Mouse (Mus musculus): ENCODE measurements at regions not wholly inside any gene's neighbourhood (a gene's known extent, or its start where the extent isn't known, plus 50 kb on each side); places are given as distances from the start of the nearest gene placed in this dataset.
A peak's percentile ranks its signal among the peaks of the same experiment; 100 is the strongest.

DNA sequence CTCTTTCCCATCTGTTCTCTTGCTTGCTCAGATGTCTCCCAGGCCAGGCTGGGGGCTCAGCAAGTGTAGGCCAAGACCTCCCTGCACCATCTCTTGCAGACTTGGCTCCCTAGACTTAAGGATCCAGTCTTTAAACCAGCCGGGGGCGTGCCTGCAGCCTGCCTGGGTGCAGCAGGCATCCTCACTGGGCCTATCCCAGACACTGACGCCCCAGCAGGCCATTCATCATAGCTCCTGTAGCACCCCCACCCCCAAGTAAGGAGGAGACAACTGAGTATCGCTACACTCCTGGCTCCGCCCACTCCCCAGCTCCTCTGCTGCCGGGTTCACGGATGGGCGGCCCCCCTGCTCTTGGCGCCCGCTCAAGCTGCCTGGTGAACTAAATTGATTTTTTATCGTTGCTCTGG, 160.2 kb downstream of the Gm26897 start:
- peak; percentile 33 to 48 for DNase-seq (ENCODE audit: low spot score in 2 of 2)

DNA sequence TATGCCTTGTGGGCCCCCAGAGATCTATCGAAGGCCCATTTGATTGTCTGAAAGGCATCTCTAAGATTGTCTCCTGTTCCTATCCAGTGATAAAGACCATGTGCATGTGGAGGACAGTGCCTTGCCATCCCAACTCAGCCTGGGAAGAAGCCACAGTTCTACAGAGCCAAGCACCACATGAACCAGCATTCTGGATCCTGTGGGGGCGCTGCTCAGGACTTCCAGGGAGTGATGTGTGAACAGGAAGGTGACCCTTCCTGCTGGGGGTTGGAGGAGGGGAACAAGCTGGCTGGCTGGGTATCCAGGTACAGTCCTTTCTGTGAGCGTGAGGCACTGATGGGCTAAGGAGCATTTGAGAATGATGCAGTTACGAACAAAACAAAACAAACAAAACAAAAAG, 163.8 kb downstream of the Gm26897 start:
- DNase-seq (ENCODE audit: low spot score in 2 of 2) = no peak

DNA sequence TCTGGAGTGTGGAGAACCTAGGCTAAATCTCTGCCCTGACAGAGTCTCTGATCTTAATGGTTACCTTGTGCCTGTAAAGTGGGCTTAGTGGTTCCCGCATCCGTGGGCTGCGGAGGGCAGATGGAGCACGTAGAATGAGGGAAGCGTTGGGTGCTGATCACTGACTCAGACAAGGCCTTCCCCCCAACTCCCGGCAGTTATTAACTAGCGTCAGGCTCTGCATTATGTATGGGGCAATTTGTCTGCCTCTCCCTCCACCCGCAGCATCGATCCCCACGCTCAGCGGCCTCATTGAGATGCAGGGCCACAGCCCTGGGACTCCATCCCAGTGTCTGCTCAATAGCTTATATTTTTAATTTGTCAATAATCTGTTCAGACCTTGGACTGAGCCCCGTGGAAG, 164.8 kb downstream of the Gm26897 start:
- DNase-seq (ENCODE audit: low spot score in 2 of 2) = no peak

DNA sequence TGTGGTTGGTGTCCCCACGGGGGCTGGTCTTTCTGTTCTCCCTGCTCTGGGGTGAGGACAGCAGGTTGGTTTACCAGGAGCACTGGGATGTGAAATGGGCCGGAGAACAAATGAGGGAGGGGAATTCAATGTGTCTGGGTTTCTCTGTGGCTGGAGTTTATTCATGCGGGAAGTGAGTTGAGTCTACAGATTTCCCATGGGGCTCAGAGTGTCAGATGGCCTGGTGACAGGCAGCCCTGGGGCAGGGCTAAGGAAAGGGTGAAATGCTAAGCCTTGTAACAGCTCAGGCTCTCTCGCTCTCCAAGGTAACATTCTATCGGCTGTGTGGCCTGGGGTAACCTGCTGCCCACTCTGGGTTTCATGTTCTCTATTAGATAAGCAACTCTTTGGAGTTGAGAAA, 167.5 kb downstream of the Gm26897 start:
- no peak for DNase-seq (ENCODE audit: low spot score in 2 of 2)

DNA sequence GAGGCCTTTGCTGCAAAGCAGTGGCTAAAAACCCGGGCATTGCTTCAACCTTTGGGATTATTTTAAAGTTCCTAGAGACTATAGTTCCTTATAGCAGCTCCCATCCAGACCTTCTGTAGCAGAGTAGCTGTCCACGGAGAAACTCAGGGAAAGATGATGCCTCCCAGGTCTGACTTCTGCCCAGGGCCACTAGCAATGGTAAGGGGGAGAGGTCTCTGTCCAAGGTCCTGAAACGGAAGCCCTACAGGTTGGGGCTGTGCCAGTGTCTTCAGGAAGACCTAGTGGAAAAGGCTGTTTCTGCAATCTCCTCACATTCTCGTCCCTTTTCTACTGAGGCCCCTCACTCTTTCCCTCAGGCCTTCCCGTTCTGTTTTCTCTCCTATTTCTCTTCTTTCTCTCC, 168.0 kb downstream of the Gm26897 start:
- no peak for DNase-seq (ENCODE audit: low spot score in 2 of 2)

DNA sequence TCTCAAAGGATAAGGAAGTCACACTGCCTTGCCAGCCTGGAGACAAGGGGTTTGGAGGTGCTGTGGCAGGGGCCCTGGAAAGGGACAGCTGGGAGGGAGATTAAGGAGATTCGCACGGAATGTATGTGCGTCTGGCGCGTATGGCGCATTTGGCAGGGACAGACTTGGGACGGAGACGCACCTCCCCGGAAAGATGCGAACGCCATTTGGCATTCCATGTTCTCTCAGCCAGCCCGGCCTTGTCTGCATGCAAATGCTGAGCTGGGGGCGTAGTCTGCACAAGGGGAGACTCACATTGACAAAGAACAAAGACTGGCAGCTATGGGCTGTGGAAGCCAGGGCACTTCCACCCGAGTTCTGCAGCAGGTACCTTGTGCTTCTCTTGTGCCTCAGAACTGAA, 174.4 kb downstream of the Gm26897 start:
- no peak for DNase-seq (ENCODE audit: low spot score in 2 of 2)

DNA sequence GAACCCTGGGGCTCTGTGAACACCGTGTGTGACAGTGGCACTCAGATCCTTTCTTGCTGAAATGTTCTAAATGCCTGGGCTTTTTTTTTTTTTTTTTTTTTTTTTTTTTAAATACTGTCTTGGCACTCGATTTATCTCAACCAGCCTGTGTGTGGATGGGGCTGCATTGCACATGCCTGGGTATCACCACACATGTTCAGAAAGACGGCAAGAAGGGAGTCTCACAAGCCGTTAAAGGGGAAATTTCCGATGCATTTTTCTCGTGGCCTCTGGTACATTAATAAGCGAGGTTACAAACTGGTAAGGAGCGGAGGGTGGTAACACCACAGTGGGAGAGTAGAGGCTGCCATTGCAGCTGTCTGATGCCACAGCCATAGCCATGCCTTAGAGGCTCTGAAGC, 176.8 kb downstream of the Gm26897 start:
- no peak for DNase-seq (ENCODE audit: low spot score in 2 of 2)

DNA sequence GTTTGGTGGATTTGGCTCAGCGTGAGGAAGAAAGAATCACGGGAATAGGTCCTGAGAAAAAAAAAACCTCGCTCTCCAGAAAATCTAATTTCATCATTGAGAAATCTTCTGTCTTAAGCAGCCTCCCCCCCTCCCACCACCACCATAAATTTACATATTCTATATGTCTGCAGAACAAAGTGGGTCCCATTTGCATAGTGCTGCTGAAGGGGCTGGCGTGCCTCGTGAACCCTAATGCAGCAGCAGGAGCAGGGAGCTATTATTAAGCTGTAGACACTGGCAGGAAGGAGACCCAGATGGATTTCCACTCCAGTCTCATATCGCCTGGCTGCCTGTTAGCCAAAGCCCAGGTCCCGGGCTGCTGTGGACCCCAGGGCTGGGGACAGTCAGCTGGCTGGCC, 179.6 kb downstream of the Gm26897 start:
- DNase-seq (ENCODE audit: low spot score in 2 of 2) = no peak

DNA sequence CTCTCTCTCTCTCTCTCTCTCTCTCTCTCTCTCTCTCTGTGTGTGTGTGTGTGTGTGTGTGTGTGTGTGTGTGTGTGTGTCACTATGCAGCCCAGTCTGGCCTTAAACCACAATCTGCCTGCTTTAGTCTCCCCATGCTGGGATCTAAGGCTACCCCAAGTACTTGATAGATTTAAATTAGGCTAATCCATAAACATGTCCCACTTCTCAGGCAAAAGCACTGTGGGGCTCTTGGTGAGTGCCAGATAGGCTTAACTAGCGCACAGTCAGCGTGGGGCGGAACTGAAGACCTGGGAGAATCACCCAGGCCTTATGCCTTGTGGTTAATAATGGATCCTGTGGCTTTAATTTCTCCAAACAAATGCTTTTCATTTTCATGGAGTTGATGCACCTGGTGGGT, 180.6 kb downstream of the Gm26897 start:
- no peak for DNase-seq (ENCODE audit: low spot score in 2 of 2)

DNA sequence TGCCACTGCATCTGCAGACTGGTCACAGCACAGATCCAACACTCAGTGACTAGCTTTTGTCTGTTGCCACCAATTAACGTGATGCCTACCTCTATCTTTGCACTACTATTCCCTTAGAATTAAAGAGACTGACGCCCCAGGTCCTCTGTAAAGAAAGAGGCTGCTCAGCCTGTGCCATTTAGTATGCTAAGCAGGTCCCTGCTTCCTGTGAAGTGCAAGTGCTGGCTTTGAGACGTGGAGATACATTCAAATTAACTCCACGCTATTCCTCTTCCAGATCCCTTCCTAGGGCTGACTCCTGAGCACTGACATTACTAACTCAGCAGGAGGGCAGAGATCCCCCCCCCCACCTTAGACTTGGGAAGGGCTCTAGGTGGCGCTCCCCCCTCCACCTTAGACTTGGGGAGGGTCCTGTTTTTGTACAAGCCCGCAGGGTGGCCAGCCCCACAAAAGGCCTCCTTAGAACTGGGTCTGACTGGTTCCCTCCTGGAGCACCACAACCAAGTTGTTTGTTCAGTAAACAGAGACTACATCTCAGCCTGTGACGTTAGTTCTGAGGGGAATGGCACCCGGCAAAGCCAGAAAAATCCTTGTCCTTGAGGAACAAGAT, 184.0 kb downstream of the Gm26897 start:
- DNase-seq (ENCODE audit: low spot score in 2 of 2) = no peak

DNA sequence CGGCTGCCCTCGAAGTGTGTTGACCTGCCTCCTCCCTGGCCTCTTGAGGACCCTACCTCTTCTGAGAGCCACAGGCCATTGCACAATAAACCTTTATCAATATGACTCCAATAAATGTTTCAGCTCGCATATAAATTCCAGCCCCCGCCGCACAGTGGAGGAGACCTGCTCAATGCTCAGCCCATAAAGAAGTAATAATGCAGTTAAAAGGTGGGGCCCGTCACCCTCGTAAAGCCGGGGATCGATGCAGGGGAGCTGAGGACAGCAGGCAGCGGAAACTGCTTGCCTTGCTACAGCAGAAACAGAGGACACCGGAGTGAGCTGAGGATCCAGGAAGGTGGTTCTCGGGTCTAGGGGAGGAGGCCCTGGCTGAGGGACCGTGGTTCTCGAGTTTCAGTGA, 185.2 kb downstream of the Gm26897 start:
- no peak for DNase-seq (ENCODE audit: low spot score in 2 of 2)

DNA sequence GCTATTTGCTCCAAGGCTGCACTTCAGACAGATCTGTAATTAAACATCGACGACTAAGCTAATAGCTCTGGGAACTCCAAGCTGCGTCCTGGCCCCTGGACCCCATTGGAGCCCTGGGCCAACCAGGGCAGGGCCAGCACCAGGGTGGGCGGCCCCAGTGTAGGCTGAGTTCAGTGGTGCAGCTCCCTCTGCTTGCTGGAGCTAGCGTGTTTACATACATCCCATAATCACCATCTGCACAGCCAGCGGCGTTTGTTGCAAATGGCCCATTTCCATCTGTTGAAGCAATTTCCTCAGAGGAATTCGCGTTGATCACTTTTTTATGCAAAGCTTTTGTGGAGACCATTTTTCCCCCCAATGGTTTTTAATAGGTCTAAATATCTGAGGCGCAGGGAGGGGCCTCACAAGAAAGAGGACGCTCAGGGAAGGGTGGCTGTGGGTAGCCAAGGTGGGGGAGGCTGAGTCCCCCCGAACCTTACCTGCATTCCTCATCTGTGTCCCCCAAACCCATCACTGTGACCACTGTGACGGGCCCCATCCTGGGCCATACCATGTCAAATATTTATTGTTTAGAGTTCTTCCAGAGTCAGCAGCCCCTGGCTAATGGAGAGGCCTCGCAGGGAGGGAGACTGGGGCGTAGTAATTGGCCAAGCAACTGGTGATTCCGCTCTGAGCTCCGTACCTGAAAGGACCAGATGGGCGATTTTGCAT, 189.4 kb downstream of the Gm26897 start:
- DNase-seq (ENCODE audit: low spot score in 2 of 2) = no peak

DNA sequence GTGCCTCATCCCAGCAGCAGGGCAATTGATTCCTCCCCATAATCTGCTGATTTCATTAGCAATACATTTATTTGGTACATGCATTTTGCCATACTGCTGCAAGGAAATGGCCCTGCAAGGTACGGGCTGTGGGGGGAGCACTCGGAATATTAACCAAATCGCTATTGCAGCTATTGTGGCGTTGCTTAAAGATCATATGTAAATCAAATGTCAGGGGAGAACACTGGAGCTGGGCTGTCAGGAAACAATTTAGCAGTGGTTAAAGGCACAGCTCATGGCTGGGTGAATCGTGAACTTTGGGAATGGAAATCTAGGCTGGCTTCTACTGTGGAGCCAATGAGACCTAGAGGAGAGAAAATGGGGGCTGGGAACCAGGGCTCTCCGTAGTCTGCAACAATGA, 192.0 kb downstream of the Gm26897 start:
- no peak for DNase-seq (ENCODE audit: low spot score in 2 of 2)

DNA sequence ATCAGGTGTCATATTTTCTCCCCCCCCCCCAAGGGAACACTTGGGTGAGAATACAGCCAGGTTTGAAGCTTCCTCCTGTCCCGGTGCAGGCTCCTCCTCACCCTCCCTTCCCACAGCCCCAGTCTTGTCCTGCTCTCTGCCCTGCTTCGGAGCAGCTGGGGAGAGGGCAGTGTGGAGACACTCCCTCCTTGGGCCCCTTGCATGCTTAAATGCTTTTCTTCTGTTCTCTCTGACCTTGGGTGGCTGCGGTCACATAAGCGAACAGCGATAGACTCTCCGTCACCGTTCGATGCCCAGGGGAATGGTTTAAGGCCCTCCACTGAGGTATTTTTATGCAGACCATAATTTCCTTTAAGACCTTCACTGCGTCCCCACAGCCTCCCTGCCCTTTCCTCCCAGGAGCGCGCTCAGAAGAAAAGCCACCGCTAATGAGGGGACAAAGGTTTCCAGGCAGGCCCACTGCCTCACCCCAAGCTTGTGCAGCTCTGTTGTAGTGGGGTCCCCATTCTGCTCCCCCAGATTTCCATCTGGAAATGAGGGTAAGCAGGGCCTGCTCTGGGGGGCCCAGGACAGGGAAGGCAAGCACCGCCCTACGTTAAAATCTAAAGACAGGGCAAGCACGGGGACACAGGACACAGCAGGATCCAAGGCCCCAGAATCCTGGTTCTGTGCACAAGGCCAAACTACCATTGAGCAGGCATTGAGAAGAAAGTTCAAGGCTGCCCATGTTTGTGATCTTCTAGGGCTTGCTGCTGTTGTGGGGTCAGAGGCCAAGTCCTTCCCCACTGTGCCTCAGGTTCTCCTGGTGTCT, 195.7 kb downstream of the Gm26897 start:
- no peak for DNase-seq (ENCODE audit: low spot score in 2 of 2)

DNA sequence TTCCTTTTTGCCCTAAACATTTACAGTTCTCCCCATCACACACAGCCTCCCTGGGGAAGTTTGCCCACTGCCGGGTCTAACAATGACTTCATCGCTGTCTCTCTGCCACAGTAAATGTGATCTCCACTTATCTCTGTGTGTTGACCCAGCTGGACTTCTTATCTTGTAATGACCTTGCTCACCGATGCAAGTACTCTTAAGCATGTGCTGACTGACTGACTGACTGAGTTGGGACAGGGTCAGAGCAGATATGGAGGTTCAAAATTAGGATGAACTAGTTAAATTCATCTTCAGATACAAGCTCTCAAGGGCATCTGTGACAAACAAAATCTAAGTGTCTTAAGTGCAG, 196.2 kb downstream of the Gm26897 start:
- DNase-seq (ENCODE audit: low spot score in 2 of 2) = no peak

DNA sequence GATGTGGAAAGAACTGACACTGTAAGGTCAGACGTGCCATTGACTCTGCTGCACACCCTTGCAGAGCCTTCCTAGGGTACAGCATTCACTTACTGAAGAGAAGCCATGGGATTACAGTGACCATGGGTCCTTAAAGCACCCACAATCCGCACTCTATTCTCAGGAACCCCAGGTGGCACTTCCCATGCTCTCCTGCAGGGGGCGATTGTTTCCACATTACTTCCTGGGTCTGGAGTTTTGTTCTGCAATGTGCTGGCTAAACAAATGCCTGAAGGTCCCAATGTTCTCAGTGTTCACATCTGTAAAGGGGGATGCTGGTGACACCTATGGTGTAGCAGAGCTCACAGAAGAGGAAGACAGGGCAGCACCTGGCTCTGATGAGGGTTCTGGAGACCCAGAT, 198.0 kb downstream of the Gm26897 start:
- no peak for DNase-seq (ENCODE audit: low spot score in 2 of 2)

DNA sequence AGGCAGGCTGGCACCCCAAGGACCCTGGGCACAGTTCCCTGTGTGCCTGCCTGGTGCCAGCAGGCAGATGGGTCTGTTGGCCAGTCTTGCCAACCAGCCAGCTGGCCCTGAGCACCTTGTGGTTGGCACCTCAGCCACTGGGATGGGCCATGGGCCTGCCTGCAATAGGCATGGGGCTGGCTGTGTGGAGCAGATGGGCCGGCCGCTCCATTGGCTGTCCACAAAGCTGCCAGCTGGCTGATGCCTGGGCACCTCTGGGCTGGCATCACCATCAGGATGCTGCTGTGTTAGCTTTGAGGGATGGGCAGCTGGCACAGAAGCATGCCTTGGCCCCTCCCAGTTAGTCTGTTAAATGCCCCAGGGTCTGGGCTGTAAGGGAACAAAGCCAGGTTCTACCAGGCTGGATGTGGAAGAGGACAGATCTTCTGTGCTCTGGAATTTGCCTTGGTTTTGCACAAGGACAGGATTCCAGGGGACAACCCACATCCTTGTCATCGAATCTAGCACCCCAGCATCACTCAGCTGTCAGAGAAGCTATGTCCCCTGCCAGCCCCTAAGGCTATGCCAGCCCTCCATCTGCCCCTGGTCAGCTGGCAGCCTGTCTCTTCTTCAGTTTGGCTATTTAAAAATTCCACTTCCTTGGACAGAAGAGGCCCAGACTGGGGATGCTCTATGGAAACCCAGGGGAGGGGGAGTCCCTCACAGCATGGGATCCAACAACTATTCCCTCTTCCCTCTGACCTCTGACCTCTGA, 201.8 kb downstream of the Gm26897 start:
- DNase-seq (ENCODE audit: low spot score in 2 of 2) = no peak

DNA sequence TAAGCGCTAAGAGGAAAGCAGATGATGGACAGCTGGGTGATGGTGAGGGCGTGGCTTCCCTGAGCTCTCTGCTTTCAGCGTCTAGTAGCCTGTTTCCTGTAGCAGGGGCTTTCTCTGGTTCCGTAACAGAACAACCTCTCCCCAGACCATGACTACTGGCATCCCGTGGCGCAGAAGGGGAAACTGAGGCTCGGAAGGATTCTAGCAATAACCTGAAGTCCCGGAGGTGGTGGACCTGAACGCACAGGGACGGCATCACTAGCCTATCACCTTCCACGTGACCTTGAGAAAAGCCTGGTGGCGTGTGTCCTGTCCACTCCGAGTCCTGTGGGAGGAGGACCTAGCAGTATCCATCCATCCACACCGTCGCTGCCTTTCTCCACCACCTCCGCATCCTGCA, 208.1 kb downstream of the Gm26897 start:
- DNase-seq (ENCODE audit: low spot score in 2 of 2) = no peak

DNA sequence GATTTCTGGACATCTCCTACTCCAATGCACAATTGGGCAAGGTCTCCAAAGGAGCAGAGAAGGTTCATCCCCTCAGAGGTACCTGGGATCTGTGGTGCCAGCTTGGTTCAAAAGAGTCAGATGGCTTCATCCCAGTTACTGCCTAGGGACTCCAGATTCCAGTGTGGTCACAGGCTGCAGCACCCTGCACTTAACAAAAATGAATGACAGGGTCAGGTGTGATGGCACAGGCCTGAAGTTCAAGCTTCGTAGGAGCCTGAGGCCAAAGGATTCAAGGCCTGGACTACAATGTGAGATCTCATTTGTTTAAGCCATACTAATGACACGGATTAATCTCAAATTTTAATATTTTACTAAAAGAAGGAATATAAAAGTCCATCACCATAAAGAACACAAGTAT, 209.1 kb downstream of the Gm26897 start:
- no peak for DNase-seq (ENCODE audit: low spot score in 2 of 2)

DNA sequence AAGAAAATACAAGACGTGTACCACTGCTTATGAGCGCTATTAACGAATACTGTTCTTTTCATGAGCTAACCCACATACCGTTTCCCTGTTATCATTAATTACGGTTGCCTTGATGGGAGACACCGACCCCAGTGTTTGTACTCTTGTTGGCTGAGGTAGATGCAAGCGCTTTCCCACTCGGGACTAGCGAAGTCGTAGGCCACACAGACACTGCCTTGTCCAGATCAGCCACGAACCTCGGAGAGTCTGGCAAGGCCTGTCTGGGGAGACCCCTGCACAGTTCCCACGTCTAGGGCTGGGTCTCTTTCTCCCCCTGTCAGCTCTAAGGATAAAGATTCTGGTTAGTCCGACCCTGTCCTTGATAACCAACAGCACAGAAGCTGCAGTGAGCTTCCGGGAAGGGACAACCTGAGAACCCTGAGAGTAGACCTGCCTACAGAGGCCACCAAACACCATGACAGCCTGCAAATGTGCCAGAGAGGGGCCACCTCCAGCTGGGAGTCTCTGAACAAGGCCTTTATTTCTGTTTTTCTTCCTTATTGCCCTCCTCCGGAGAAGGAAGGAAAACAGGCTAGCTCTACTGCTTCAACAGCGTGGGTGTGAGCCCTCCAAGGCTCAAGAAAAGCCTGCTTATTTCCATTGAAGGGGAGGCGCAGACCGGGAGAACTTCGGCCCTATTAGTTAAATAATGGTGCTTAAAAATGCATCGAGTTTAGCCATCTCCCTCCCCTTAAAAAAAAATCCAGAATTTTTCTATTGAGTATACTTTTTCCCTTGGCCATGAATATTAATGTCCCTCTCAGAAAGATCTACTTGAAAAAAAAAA, 209.8 kb downstream of the Gm26897 start:
- no peak for DNase-seq (ENCODE audit: low spot score in 2 of 2)

DNA sequence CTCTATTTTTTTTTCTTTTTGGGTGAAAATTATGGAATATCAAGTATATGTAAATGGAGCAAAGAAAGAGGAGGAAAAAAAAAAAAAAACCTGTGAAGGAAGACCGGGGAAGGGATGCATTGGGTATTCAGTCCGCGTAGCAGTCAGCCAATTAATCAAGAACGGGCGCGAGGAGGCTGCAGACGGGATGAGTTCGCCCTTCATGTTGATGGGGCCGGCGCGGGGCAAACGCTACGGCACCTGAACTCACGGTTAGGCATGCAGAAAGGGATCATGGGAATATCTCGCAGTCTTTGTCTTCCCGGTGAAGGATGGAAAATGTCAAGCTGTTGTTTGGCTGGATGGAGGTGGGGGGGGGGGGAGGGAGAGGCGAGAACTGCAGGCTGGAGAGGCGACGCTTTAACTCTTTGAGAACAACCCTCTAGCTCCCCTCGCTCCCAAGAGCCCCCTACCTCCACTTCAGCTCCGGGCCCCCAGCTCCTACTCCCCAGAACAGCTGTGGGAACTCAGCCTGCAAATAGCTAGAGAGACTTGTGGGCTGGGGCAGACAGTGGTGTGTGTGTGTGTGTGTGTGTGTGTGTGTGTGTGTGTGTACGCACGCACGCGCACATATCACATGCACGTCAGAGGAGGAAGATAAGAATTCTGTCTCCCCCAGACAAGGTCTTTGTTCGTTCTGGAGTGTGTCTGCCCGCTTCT, 210.7 kb downstream of the Gm26897 start:
- no peak for DNase-seq (ENCODE audit: low spot score in 2 of 2)
